Mouse (Mus musculus) thymus, postnatal 0 days (tissue): Measurements from ENCODE around the gene Inca1. TPM values are rescaled to one million over a fixed set of nuclear protein-coding genes. Genes with fewer than 3 reads are reported as not detected.

Experiments
- DNase-seq: peaks from one replicate; pipeline ENCODE4 v3.0.0-alpha.2; 2015; ENCODE audit warnings: low spot score
- polyA plus RNA-seq: library from polyadenylated mRNA; unstranded; fragments of >200 nt; fragmentation: Nextera tagmentation; extraction: Ambion mirVana; gene quantifications from 2 replicates; pipeline ENCODE4 v1.2.1, GENCODE M21; 2015

The Inca1 gene
- polyA plus RNA-seq, 1 experiment from 2014 or later: 0.75 TPM

DNA sequence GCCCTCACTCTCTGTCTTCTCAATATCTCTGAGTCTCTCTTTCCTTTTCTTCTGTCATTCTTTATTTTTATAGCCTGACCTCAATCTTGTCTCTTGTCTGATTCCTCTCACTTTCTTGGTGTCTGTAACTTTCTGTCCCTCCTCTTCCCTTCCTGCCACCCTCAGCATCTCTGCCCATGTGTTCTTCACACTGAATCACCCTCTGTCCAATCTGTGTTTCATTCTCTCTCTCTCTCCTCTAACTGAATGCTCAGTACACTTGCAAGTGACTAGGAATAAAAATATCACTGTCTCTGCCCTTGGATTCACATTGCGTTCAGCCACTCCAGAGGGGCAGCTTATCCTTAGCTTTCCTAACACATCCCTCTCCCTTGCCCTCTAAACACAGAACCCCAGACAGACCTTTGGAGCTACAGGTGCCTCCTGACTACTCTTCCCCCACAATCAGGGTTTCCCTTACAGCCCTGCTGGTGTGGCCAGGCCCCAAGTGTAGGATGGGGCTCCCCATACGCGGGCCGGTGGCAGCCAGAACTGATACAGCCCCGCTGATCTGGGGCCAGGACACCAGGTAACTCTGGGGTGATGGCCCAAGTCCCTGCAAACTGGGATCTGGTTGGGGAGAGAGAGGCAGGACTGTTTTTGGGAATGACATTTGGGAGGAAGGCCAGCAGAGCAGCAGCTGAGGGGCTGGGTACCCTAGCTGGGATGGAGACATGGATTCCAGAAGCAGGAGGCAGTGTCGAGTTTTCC is 2.2 kb upstream of the Inca1 start:
- DNase-seq: no peak

DNA sequence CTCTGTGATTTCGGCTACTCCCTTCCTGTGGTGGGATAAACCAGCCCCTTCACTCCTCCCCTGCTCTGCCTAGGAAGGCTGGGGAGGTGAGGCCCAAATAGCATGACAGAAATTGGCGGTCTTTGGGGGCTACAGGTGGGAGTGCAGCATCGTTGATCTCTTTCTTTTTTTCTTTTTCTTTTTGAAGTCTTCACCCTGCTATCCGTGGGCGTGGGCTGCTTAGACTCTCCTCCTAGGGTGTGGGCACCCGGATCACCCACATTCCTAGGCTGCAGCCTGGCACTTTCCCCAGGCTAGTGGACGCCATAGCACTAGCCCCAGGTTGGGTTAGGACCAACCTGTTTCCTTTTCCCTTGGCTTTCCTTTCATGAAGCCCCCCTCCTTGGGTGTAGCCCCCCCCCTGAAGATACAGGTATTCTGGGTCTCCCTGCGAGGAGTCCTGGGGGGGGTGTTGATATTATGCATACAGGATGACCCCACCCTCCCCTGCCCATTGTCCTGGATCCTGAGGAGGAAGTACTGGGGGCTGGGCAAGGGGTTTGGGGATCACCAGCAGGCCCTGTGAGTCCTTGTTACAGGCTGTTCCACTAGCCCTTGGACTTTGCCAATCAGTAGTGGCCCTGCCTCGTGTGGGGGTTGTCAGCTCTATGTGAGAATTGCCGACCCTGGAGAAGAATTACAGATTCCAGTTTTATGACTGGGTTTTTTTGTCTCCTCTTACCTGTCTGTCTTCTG is 1.4 kb upstream of the Inca1 start:
- DNase-seq: no peak

DNA sequence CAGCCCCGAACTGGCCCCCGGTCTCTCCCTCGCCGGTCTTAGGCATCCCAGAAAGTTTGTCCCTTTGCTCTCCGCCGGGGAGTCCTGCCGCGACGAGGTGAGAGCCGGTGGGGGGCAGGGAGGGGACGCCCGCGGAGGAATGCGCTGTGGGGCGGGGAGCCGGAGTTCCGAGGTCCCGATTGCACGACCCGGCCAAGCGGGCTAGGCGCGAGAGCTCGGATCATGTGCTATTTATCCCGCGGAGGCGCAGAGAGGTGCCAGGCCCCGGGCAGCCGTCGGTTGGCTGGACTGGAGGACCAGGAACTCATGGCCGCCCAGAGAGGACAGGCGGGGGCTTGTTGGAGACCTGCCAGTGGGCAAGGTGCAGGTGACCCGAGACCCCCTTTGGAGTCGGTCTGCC is 658 bp upstream of the Inca1 start:
- peak; percentile 49 for DNase-seq

DNA sequence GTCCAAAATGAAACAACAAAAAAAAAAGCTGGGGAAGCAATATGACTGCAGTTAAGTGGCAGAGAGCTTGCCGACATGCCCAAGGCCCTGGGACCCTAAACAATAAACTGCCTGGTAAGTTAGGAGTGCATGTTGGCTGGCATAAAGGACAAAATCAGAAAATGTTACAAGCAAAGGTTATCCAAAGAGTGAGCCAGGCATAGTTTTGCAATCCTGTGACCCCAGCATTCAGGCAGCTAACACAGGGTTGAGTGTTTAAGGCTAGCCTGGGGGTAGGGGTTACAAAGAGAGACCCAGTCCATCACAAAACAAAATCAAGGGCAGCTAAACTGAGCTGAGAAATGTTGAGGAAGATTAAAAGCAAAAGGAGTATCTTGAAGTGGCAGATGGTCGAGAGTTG is 904 bp downstream of the Inca1 start:
- DNase-seq: no peak

DNA sequence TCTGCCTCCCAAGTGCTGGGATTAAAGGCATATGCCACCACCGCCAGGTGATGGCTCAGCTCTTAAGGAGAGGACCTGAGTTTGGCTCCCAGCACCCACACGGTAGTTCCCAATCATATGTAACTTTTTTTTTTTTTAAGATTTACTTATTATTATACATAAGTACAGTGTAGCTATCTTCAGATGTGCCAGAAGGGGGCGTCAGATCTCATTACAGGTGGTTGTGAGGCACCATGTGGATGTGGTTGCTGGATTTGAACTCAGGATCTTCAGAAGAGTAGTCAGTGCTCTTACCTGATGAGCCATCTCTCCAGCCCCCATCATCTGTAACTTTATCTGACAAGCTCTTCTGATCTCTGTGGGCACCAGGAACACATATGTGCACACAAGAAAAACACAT is 2.6 kb downstream of the Inca1 start:
- DNase-seq: no peak

DNA sequence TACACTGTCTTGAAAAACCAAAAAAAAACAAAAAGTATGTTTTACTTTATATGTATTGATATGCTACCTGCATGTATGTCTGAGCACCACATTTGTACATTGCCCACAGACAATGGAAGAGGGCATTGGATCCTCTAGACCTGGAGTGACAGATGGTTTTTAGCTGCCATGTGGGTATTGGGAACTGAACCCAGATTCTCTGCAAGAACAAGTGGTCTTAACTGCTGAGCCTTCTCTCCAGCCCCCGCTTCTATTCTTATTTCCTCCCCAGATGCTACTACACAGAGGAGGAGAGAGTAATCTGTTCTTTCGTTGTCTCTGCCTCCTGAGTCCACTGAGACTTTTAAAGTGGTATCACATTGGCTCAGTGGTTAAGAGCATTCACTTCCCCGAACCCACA is 6.5 kb downstream of the Inca1 start:
- DNase-seq: no peak

DNA sequence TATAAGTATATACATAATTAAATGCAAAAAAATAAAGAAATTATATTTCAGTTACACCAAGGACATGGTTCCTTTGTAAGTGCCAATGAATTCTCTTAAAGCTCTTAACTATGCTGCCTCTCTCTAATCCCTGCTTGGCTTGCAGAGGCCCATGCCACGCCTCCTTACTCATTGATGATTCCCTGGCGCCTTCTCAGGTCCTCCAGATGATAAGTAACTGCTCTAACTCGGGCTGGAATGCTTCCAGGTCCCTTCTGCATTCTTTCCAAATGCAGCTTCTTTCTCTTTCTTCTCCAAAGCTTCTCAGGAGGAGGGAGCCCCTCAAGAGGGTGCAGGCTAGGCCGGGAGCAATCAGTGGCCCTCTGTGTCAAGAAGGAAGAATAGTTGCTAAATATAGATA is 10.4 kb downstream of the Inca1 start:
- DNase-seq: no peak

DNA sequence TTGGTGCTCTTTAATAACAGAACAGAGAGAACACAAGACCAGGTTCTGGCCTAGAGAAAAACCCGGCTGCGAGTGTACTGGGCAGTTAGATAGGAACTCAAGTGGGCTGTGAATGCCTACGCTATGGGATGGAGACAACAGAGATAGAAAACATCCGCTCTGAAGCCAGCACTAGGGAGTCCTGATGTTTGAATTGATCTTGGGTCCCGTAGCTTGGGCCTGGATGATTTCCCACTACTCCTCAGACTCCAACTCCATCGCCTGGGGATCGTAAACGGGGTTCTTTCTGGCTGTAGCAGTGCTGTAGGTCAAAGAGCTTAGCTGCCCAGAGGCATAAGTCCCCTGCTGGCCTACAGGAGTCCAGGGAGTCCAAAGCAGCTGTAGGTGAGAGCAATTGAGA is 11.6 kb downstream of the Inca1 start:
- DNase-seq: no peak

DNA sequence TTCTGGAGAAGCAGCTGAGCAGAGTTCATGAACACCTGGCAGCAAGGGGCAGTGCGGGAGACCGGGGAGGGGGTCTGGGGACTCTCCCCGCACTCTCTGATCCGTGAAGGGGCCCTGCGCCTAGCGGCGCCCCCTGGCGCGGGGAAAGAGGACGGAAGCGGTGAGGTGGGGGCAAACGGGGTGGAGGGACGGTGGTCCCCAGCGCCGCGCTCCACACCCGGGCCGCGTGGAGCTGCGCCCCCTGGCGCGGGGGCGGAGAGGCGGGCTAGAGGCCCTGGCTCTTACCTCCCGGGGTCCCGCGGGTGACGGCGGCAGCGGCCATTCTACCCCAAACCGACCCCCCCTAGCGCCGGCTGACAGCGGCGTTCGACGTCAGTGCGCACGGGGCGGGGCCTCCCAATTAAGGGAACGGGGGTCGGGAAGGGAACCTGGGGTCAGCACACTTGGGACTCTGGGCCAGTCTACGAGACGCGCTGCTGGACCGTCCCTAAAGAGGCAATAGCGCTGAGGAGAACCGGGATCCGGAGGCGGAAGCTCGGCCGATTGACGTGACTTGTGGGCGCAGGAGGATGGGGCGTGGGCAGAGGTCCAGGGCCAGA is 12.3 kb downstream of the Inca1 start, which contains the start of gene Camta2:
Gene Camta2, minus strand, starts transcription at position 505 of the 599 bp plus-strand sequence.
- DNase-seq: peak; percentile 86

DNA sequence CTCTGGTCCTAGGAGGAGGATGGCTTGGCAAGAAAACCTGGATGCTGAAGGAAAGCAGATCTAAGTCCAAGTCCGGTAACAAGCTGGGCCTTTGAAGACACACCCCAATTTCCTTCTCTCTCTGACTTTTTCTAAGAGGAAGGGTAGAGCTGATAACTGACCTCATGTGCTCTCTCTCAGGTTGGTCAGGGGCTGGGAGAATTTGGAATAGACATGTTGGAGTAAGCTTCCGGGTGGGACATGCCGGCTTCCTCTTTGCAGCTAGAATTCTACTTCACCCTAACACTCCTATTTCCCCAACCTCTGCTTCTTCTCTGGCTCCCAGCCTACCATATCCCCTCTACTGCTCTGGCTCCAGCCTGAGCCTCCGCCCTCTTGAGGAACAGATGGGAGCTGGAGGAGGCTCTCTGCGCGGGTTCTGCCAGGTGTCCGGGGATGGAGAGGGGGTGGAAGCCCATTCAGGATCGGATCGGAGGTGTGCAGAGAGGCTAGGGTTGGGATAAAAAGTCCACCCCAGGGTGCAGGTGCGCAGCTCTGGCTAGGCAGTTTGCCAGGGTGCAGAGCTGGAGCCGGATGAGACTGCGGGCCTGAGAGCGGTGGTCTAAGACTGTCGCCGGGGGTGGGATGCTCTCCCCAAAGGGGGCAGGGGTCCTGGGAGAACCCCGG is 12.9 kb downstream of the Inca1 start:
- no peak for DNase-seq

DNA sequence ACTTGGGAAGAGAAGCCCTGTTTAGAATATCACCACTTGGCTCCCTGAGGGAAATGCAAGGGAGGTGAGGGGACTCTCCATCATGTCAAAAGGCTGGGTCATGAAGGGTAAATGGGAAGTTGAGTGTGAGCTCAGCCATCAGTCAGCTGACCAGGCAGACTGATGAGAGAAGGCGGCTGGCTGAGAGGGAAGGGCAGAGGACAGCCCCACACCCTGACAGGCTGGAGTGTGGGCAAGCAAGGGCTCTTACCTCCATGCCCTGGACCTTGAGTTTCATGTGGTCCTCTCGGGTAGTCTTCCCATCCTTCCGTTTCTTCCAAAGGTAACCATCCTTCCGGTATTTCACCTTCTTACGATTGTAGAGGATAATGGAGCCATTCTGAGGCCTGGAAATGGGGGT is 16.3 kb downstream of the Inca1 start:
- no peak for DNase-seq

DNA sequence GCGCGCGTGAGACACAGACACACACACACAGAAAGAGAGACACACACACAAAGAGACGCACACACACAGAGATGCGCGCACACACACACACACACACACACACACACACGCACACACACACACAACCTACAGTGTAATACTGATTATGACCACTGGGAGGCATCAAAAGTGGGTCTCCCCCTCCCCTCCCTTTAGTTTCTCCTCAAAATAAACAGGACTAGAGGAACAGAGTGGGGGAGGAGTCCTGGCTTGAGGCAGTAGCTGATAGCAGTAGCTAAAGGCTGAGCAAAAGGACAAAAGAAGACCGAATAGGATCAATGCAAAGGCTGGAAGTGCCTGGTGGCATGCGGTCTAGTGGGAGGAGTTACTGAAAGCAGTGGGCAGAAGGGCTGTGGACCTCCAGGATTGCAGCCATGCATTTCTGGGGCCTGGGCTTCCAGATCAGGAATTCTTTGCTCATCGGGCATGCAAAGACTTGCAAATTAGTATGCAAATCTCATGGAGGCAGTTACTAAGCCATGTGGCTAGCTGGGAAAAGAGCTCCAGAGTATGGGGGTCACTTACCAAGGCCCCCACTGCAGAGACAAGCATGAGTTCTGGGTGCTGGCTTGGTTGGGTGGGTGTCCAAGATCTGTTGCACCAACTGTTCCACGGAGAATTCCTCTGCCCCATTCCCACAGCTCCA is 17.9 kb downstream of the Inca1 start:
- peak; percentile 66 for DNase-seq

DNA sequence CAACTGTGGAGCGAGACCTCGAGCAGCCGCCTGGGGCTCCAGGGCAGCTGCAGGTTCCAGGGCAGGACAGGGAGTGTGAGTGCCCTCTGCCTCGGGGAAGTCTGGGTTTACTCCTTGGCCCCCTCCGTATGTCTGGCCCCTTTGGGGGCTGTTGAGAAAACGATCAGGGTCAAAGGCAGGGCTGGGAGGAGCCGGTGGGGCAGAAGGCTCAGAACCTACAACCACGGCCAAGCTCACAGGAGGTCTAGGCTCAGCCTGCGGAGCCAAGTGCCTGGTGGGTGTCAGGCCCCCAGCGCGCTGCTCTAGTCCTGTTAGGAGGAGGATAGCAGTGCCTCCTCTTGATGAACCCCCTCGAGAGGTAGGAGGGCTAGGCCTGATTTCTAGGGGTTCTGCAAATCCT is 18.8 kb downstream of the Inca1 start:
- no peak for DNase-seq

DNA sequence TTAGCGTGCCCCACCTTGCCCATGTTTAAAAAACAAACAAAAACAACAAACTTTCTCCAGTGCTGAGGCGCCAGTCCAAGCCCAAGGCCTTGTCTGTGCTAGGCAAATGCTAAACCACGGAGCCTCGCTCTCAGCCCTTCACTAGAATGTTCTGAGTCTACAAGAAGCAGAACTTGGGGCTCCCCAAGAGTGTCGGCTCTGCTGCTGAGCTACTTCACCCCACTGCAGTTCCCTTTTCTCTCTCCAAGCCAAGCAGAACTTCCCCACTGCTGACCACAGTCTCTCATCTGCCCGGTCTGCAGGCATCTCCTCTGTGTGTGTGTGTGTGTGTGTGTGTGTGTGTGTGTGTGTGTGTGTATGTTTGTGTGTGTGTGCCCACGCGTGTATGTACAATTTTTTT is 20.1 kb downstream of the Inca1 start:
- no peak for DNase-seq

DNA sequence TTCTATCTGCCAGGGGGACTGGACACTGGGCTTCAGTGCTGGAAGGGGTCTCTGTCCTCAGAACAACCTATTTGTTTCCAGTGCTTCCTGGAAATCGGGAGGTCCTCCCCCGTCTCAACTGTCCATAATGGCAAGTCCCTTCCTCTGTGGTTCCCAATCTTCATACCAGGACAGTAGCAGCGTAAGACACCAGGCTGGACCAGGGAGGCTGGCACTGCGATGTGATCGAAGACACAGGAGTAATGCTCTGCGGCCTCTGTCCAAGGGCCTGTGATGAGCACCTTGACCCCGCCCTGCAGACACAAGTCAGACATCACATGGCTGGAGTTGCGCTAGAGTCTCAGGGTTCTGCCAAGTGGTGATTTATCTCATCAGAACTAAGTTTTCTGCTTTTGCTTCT is 20.6 kb downstream of the Inca1 start:
- DNase-seq: no peak

DNA sequence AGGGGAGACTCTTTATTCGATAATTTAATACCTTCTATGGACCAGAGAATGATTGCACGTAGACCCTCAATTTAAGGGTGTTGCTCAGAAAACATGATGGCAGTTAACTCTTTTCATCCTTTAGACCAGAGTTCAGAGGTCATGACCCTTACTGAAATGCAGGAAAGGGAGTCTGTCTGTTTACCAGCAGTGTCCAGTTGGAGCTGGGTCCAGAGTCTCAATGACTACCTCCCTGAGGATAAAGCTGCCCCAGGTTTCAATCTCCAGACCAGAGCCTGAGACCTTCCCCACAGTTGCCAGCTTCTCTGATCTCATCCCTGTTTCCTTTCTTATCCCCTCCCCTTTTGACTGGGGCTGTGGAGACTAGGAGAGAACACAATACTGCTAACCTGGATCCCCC is 21.4 kb downstream of the Inca1 start:
- no peak for DNase-seq

DNA sequence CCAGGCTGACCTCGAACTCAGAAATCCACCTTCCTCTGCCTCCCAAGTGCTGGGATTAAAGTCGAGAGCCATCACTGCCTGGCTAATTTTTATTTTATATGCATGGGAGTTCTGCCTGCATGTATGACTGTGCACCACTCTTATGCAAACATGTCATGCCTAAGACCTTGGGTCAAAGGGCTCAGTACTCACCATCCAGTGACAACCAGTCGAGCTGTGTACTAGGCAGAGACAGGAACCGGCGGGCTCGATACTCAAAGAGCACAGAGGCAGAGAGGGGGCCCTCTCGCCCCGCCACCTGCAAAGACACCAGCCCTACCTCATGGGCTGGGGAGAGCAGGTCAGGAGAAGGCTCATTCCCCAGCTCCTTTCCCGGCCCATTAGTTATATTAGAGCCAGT is 21.9 kb downstream of the Inca1 start:
- no peak for DNase-seq

DNA sequence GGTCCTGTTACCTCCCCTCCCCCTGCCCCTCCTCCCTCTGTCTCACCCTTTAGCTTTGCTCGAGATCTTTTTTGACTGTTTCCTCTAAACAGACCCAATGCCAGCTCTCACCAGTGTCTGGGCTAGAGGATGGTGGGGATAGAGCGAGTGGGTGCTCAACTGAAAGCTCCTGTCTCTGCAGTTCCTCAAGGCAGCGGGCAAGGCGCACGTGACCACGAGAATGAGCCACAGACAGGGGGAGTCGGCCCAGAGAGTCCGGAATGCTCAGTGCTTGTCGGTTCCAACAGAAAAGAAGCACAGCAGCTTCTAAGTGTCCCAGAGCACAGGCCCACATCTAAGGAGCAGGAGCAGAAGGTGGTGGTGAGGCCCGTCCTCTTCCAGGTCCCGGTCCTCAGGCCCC is 25.5 kb downstream of the Inca1 start:
- no peak for DNase-seq

DNA sequence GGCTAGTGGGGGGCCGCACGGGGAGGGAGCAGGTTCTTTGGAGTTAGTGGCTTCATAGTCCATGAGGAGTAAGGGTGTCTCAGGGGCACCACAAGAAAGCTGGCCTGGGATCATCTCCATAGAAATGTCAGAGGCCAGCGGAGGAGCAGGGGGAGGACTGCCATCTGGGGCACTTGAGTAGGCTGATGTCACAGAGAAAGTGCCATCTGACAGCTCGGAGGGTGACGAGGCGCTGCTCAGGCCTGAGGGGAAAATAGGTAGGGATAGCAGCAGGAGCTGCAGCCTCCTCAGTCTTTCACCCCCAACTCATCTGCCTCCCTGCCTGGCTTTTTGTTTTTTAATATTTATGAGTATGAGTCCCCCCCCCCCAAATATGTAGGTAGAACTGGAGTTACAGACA is 25.9 kb downstream of the Inca1 start:
- no peak for DNase-seq

DNA sequence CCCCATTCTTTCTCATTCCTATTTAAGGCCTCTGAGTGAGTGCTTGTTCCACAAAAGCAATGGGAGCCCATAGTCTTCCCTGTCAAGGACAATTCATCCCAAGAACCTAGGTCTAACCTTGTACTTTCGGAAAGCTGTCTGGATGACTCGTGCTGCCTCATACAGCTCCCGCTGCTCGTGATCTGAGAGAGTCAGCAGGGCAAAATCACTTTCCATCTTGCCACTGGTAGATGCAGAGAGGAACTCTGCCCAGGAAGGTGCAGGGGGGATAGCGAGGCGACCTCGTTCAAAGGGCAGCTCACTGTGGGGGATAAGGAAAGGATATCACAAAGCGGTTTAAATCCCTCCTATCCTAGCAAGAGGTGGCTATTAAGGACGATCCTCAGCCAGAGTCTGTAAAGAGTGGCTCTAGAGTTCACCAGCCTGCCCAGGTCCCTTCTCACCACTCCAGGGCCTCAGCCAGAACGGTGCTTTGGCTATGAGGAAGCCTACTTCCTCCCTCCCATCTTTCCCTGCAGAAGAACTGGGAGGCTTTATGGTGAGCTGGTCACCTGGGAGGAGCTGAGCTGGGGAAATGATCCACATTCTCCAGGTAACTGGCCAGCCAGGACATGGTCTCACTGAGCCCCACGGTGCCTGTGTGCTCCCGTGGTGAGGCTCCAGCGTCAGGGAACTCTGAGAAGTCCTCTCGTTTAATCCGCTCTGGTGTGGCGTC is 28.5 kb downstream of the Inca1 start:
- no peak for DNase-seq

DNA sequence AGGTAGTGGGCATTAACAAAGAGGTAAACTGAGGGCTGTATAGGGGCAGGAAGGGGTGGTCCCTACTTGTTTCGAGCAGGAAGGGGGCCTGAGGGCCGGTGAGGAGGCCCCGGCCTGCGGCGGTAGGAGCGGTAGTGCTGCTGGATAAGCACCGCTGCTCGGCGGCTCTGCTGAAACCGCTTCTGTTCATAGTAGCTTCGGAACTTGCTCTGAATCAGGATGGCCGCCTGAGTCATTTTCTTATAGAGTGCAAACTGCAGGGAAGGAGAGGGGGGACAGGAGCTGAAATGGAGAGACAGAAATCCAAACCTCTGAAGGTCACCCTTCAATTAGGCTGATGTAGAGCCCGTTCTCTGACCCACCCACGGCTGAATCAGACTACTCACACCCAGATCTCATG is 29.5 kb downstream of the Inca1 start:
- DNase-seq: no peak
